Mouse (Mus musculus) frontal cortex, postnatal 36 days (tissue): ENCODE results near the gene Sema4c.

Experiments used
- DNase-seq, 2 experiments: peaks; one replicate each; pipeline ENCODE4 v3.0.0; 2022; ENCODE audit warnings: low spot score in 2 of 2

The Sema4c gene

DNA sequence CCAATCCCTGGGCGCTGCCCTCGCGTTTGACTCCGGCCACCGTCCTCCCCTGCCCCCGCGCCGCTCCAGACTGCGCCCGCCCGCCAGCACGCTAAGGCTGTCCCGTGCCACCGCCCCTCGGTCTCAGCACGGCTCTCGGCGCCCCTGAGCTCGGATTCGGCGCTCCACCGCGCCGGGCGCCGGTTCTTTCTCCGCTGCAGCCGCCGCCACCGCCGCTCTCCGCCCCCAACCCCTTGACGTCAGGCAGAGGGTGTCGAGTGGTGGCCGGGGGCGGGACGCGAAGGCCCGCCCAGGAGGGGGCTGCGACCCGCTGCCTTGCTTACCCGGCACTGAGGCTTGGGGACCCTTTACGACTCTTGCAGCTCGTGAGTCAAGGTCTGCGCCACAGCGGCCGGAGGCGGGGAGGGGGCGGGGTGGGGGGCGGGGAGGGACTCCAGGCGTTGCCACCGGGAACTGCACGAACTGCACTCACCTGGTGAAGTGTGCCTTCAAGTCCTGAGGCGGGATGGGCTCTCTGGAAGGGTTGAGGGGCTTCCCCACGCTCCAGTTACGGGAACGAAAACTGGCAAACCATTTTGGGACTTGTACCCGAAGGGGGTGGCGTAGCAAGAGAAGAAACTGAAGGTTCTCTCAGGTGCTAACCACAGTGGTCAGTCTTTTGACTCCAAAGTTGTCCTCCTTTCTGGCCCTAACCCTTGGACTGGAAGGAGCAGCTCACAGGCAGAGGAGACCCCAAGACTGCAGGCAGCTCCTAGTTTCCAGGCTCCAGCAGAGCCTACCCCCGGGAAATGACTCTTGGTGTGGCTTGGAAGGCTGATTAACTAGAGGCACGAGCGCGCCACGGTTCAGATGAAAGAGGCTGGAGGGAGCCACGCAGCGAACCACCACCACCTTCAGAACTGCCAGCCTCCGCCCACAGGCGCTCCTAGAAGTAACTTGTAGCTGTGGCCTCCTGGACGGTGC, at the start of gene Sema4c:
Sema4c (minus strand) TSS at position 319 of the 963 bp plus-strand sequence.
- DNase-seq, result peak; percentile 69 to 70

DNA sequence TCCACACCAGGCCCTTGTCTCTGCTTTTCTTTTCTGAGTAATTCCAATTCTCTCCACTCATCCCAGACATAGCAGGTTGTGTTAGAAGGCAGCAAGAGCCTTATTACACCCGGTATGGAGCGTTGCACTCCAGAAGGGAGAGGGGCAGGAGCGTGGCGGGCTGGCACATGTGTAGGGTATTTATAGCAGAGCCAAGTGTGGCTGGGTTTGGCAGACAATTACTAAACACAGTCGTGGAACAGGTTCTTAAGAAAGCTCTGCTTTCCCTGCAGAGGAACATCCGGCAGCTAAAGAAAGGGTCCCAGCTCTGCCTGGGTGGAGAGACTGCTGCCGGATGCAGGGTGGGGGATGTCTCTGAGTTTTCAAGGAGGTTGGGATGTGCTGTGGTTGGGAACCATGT, 48.8 kb upstream of the Sema4c start:
- DNase-seq, result peak; percentile 57 to 85

DNA sequence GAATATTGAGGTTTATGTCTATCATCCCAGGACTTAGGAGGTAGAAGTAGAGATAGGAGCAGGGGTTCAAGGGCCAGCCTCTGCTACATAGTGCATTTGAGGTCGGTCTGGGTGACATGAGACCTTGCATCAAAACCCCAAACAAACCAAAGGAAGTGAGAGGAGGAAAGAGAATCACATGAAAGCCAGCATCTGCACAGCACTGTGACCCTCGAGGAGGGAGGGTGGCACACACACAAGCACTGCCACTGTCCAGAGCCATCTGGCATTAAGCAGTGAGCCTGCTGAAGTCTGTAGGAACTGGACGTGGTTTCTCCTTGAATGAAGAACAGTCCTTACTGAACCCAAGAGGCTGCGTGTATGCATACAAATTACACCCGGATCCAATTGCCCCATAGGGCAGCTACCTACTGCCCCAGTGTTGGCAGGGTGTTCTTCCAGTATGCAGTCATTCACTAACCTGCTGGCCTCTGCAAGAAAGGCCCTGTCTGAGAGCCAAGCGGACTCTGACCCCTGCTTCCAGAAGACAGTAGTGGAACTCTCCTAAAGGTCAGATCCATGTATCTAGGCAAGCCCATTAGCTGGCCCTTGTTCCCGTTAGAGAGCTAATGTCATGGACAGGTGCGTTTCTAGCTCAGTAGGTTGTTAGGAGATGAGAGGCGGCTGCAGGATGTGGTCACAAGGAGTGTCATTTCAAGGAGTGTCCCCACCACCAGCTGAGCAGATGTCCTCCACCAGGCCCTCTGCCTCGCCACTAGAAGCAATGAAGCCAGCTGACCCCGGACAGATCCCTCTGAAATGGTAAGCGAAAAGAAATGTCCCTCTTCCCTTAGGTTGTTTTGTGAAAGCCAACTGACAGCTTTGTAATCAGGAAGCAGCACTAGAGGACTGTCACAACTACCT, 46.4 kb upstream of the Sema4c start:
- DNase-seq, result no peak

DNA sequence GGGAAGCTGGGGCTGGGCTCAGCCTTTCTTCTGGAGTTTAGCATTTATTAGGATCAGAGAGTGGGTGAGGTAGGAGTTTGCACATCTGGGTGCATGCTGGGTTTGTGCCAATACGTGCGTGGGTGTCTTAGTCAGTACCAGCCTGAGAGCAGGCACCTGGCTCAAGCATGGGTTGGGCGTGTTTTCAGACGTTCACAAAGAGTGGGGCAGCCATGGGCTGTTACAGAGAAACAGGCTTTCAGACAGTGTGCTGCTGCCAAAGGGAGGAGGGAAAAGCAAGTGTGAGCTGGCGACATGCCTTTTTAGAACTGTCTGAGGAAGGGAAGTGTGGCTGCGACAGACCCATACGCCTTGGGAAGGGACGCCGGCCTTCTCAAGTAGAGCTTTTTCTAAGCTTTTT, 45.2 kb upstream of the Sema4c start:
- peak; percentile 45 to 66 for DNase-seq

DNA sequence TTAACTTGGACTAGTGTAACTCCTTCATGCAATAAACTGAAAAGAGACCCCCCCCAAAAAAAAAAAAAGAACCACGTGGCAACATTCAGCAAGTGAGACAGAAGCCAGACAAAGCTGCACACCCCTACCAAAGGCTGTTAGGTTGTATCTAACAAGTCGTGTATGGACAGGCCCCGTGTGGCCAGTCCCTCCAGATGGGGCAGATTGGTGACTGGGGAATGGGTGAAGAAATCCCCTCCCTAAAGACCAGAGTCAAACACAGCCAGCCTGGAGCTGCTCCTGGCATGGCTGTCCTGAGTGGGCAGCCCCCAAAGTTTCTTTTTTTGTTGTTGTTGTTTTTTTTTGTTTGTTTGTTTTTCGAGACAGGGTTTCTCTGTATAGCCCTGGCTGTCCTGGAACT, 44.1 kb upstream of the Sema4c start:
- no peak for DNase-seq

DNA sequence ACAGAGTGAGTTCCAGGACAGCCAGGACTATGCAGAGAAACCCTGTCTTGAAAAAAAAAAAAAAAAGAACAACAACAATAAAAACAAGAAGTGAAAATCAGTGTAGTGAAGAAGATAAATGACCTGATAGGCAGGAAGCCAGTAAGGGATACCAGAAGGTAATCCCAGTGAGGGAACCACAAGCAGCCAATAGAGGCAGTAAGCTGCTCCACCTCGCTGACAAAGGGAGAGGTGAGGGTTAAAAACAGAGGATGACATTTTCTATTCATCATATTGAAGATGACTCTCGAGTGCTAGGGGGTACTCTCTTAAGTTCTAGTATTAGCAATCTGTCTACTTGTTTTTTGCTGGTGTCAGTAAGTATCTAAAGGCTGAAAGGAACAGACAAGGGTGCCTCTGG, 40.3 kb upstream of the Sema4c start:
- DNase-seq, result no peak

DNA sequence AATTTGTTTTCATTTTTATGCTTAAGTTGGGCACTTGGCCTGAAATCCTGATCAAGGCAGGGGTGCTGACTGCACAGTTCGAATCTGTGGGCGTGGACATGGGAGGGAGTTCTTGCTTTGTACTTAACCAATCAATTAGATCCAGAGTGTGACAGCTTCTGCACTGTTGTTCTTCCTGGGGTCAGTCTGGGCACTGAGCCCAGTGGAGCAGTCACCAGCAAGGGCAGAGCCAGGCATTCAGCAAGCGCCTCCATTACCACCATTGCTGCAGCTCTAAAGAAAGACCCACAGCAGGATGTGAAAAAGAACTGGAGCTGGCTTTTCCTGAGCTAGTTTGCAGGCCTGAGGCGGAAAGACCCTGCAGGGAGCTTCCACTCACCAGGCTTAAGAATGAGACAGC, 38.0 kb upstream of the Sema4c start:
- DNase-seq, result peak in 1 of 2 experiments; percentile 38

DNA sequence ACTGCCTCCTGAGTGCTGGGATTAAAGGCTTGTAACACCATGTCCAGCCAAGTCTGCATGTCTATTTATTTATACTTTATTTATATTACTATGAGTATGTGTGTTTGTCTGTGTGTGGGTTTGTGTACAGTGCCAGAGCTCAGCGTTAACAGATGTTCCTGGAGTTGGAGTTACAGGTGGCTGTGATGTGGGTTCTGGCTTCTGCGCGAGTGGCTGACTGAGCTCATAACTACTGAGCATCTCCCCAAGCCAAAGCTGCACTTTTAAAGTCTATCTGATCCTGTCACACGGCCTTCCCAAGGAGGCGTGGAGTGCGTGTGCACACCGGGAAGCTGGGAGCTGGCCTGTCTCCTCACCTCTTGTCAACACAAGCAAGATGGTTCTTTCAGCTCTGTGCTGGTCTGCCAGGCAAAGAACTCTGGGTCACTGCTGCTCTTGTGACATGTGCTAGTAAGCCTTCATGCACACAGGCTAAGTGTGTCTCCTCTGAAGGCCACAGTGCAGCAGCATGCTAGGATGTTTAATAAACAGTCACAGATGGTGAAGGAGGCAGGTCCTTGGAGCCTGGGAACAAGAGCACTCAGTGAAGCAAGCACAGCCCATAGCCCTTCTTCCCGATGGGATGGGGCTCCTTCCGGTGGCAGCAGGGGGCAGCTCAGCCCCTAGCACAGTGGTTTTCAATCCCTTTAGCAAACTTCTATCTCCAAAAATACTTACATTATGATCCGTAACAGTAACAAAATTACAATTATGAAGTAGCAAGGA, 37.2 kb upstream of the Sema4c start:
- no peak for DNase-seq

DNA sequence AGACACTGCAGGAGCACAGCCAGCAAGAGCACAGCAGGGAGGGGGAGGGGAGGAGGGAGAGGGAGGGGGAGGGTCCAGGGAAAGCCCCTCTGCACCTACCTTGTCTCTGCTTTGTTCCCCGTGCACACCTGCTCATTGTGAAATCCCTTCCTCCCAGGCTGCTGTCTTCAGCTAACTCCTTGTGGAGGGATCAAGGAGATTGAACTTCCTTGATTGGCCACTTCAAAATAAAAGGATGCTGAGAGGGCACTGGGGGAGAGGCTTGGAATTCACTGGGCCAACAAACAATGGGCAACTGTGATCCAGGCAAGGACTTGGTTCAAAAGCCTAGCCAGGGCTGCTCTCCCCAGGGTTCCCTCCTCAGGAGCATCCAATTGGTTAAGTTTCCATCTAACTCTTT, 35.0 kb upstream of the Sema4c start:
- no peak for DNase-seq

DNA sequence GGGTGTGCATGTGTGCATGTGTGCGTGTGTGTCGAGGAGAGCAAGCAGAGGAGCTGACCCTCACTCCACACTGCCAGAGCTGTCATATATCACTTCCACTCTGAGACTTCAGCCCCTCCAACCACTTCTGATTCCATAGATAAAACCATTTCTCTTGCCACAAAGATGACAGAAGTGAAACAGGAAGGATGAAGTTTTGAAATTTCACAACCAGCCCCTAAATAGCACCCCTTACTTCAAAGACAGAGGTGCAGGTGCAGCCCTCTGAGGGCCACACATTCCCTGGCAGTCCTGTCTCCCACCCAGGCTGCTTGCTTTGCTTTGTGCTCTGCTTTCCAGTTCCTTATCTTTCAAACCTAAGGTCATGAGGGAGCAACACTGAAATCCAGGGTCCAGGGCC, 33.3 kb upstream of the Sema4c start:
- no peak for DNase-seq

DNA sequence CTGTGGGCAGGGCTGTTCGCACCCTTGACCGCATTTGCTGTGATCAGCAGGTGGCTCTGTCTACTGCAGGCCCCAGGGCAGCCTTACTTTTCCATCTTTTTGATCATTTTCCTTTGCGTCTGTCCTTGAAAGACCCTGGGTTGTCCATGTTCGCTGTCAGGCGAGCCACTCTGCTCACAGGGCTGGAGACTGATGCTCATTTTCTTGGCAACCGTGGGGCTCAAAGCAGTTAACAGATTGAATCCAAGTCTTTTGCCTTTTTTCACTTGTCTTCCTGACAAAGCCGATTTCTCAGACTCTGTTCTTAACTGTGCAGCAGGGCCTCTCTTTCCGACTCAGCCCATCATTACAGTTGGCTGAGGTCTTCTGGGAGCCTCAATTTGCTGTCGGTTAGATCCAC, 32.5 kb upstream of the Sema4c start:
- no peak for DNase-seq

DNA sequence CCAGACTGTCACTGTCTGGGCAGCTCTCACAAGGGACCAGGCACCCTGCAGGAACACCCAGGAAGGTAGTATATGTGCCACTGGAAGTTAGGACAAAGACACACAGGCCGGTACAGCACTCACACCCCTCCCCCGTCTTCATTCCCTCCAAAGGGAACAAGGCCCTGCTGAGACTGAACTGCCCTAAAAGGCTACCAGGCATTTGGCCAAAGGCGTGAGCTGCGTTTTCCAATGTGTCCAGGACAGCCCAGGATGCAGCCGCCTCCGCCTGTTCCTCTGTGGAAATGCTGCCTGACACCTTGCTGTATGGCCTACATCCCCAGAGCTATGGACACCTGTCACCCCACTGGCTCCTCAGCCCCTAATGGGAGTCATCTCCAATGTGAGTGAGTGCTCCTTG, 31.3 kb upstream of the Sema4c start:
- peak in 1 of 2 experiments; percentile 26 for DNase-seq

DNA sequence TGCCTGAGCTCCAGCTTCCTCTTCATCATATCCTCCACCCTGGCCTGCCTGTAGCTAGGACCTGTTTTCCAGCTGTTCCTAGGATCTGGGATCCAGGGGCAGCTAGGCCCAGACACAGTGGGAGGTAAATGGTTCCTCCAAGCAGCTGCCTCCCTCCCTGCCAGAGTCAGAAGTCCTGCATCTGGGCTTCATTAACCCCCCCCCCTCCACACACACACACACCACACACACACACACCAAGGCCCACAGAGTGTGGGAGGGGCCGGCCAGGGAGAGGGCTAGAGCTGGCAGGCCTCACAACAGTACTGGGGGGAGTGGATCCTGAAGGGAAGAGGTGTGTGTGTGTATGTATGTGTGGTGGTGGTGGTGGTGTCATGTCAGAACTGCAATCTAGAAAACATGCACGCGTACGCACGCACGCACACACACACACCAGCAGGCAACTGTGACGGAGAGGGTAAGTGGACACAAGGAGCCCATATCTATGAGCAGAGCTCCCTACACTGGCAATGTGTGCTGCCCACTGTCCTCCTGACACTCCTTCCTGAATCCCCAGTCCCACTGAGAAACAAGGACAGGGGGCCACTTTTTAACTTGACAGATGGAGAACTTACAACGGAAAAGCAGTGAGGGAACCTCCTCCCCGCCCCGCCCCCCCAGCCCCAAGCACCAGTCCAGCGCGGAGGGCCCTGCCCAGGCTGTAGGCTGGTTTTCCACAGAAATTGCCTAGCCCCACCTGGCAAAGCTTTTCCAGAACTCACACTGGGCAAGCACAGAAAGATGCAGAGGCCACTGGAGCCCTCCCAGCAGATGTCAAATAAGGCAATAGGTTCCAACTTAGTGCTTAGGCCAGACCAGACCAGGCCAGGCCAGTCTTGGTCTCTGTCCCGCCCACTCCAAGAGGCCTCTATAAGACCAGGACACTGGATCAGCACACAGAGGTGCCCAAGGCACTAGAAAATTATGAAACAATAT, 30.6 kb upstream of the Sema4c start:
- no peak for DNase-seq

DNA sequence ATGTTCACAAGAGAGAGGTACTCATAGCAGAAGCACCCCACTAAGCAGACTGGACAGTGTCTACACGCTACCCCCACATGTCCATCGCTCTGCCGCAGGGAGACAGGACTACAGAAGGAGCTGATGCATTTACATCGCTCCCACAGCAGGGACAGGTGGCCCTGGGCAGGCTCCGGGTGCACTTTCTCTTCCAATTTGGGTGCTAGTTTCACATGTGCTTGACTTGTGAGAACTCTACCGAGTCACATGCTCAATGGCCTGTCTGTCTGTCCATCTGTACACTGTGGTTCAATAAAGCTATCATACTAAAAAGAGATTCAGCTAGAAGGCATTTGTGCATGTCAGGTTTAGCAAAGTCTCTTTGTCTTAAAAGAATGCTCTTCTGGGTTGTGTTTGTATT, 29.7 kb upstream of the Sema4c start:
- DNase-seq, result no peak

DNA sequence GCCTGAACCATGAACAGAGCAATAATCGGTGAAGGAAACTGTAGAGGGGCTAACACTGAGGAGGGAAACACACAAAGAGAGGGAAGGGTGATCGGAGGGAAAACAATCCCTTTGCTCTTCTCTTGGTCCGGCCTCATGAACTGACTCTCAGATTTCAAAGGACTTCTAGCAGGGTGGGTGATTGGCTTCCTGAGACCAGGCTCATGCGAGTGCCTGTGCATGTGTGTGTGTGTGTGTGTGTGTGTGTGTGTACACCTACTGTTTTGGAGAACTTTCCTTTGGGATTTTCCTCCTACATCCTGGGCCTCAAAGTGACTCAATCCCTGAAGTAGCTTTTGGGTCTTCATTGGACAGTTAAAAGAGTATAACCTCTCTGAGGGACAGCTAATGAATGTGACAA, 28.1 kb upstream of the Sema4c start:
- DNase-seq, result no peak

DNA sequence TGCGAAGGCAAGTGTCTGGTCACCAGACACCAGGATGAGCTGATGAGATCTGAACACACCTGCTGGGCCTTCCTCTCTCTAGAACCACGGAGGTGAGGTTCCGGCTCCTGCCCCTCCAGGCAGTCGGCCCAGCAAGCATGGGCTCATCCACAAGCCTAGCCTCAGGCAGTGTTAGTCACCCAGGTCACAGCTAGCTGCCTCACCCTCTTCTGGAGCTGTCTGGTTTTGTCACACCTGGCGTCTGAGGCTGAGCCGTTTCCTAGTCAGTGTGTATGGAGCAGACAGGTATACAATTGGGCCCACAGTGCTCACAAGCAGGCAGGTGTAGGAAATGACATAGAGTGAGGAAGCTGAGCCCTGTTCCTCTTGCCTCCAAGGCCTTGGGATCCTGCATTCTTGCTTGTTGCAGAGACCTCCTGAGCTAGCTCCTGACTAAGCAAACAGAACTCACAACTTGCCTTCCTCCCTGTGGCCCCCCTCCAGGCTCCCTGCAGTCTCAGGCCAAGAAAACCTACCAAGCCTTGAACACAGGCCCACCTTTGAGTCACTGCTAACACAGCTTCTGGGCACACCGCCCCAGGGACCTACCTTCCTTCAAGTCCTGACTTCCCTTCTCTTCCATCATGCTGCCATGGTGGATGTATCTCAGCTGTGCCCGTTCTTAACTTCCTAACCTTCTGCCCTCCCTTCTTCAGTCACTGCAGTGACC, 25.4 kb upstream of the Sema4c start:
- DNase-seq, result no peak

DNA sequence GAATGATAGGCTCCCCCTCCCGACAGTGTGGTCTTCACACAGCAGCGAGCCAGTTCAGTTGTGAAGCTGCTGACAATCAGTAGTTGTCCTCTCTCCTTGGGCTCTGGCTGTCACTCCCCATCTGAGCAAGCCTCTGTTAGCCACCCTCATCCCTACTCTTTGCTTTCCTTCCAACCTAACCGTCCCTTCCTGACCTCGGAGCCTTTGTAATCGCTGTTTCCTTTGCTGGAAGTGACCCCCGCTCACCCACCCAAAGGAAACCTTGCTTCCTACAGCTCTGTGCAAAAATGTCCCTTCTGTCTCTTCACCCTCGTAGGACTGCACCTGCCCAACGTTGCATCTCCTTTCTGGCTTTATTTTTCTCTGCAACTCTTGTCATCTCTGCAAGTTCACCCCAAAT, 24.1 kb upstream of the Sema4c start:
- DNase-seq, result no peak

DNA sequence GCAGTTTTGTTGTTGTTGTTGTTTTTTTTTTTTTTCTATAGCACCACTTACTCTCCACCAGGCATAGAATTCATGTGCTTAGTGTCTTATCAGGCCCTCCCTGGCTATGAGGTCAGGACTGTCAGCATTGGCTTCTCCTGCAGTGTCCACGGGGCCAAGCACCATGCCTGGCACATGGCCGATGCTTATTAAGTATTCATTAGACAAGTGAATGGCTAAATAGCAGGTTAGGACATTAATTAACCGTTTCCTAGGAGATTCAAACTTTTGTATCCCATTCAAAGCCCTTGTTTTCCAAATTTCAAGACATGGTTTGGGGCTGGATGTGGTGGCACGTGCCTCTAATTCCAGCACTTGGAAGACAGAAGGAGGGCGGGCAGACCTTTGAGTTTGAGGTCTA, 23.1 kb upstream of the Sema4c start:
- DNase-seq, result no peak

DNA sequence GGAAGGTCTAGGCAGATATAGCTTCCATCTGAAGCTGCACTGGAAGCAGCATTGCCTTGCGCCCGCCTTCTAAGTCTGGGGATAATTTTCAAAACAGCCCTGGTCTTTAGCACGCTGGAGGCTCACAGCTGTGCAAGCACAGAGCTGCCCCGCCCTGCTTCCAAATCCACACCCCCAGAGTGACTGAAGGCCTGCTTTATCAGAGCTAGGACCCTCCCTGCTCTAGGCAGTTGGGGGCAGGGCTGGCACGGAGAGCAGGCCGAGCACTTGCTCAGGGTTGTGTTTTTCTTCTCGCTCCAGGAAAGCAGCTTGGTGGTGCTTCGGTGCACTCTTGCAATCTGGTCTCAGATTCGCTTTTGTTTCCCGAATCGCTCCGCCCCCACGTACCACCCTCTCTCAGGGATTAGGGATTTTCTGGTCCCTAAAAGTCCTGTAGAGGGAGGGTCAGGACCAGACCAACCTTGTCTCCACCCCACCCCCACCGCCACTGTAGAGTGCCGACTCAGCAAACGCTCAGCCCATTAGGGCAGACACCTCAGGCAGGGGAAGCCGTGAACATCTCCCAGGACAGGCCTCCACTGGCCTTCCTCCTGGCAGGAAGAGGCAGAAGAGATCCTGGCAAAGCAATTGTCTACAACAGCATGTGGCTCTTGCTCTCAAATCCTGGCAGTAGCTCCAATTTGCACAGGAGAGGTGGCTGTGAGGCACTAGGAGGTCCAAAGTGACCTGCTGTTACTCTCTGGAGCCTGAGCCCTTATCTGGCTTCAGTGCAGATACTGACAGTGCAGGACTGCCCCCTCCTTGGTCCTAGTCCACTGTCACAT, 22.4 kb upstream of the Sema4c start:
- DNase-seq, result peak; percentile 35 to 42
